Mouse (Mus musculus): ENCODE measurements at regions not wholly inside any gene's neighbourhood (a gene's known extent, or its start where the extent isn't known, plus 50 kb on each side); places are given as distances from the start of the nearest gene placed in this dataset.

DNA sequence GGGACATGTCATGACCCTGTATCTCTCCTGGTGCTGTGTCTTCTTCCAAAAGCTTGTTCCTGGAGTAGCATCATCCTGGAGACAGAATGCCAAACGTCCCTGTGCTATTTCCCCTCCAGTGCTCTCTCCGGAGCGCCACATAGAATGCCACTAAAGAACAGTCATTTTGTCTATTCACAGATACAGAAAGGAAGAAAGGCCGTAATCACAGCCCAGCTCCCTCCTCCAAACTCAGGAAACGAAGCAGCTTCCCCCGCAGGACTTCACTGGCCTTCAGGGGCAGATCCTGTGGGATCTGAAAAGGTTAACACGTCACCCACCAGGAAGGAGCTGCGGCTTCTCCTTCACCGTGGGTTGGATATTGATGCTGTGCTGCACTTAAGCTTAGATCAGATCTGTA lies 140.7 kb downstream of the Usp46 start:
- no peak for DNase-seq (ENCODE audit: low read depth, low spot score)

DNA sequence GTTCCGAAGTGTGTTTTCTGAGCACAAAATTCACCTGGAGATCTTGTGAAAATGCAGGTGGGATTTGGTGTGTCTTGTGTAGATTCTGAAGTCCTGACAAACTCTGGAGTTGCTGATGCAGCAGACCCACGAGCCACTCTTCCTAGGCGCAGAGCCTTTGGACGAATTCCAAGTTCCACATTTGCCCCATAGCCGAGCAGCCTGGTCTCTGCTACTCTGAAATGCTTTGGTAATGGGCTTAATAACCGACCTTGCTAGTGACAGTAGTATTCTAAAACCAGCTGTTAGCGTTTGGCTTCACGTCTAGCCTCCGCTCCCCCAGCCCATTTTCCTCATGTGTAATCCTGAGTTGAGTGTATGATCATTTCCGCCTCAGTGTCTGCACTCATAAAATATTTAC lies 139.5 kb downstream of the Usp46 start:
- no peak for DNase-seq (ENCODE audit: low read depth, low spot score)

DNA sequence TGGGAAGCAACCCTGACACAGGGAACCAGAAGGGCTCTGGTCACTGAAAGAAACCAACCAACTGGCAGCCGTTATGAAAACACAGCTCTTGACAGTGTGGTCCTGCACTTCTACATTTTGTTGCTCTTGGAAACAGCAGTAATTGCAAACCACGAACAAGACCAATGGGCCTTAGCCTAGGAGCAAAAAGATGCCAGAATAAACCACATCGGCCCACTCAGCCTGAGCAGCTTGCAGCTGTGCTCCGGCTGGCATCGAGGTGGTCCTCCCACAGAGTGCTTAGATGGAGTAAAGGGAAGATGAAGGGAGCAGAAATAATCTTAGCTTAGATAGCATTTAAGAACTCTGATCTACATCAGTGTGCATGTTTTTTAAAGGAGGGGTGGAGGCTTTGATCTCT lies 138.0 kb downstream of the Usp46 start:
- DNase-seq (ENCODE audit: low read depth, low spot score) = no peak

DNA sequence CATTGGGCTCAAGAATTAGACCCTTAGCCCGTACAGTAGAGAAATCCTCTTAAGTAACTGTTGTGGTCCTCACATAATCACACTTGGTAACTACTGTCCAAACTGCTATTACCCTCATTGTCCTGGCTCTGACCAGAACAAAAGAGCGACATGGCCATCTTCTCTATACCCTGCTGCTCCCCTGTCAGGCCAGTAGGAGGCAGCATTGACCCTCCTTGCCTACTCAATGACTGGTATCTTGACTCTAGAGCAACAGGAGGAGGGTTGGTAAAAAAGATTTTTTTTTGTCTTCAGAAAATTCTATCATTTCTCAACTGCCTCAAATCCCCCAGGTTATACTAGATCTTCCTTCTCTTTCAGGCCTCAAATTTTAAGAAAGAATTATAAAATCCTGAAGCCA lies 130.4 kb downstream of the Usp46 start:
- peak; percentile 77 for DNase-seq (ENCODE audit: low read depth, low spot score)

DNA sequence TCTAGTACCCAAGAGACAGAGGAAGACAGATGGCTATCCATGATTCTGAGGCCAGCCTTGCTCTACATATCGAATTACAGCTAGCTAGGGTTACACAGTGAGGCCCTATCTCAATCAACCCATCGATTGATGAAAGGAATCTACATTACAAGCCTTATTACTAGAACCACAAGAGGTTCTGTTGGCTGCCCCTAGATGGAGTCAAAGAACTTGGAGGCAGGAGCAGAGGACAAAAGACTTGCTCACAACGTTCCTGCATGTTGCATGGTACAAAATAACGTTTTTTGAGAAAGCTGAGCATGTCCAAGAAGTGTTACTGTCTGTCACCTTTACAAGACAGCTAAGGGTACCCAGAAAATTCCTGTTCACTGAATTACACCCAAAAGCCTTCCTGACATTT lies 129.8 kb downstream of the Usp46 start:
- peak; percentile 41 for DNase-seq (ENCODE audit: low read depth, low spot score)

DNA sequence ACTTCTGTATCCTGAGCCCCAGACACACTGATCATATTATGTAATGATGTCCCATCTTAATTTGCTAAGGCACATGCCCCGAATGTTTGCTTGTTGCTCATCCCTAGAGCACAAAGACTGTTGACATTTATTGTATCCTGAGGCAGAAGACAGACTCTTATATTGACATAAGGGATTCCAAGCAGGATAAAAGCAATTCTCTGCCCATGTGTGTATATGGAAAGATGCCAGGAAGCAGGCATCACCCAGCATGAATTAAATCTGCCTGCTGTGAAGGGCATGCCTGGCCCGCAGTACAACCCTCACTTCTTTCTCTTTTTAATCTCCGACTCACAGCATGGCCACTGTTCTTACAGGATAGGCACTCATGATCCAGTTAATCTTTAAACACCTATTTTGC lies 125.3 kb downstream of the Usp46 start:
- DNase-seq (ENCODE audit: low read depth, low spot score) = no peak

DNA sequence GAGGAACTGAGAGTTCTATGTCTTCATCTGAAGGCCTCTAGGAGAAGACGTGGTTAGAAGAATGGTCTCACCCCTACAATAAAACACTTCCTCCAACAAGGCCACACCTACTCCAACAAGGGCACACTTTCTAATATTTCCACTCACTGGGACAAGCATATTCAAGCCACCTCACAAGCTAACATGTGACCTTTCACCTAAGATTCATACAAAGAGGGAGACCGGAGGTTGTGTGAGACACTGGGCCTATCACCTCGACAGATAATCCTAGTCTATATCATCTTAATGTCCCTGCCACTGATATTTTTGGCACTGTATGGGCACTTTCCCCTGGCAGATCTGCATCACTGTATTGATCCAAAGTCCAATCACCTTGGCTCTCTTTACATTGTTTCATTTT lies 122.6 kb downstream of the Usp46 start:
- peak; percentile 48 for DNase-seq (ENCODE audit: low read depth, low spot score)

DNA sequence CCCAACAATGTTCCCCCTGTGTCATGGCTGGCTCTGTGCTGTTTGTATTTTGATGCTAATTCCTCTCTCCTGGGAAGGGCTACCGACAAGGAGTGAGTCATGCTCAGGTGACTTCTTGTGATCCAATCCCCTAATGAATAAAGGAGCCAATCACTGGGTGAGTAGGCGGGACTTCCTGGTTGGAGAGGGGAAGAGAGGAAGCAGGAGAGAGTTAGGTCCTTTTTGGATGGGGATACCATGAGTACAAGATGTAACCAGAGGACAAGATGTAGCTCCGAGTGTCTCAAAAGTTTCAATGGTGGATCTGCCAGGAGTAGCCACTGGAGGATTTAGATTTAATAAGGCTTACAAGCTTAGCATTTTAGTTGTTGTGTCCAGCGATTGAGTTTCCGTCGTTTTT lies 122.1 kb downstream of the Usp46 start:
- DNase-seq (ENCODE audit: low read depth, low spot score) = peak; percentile 96

DNA sequence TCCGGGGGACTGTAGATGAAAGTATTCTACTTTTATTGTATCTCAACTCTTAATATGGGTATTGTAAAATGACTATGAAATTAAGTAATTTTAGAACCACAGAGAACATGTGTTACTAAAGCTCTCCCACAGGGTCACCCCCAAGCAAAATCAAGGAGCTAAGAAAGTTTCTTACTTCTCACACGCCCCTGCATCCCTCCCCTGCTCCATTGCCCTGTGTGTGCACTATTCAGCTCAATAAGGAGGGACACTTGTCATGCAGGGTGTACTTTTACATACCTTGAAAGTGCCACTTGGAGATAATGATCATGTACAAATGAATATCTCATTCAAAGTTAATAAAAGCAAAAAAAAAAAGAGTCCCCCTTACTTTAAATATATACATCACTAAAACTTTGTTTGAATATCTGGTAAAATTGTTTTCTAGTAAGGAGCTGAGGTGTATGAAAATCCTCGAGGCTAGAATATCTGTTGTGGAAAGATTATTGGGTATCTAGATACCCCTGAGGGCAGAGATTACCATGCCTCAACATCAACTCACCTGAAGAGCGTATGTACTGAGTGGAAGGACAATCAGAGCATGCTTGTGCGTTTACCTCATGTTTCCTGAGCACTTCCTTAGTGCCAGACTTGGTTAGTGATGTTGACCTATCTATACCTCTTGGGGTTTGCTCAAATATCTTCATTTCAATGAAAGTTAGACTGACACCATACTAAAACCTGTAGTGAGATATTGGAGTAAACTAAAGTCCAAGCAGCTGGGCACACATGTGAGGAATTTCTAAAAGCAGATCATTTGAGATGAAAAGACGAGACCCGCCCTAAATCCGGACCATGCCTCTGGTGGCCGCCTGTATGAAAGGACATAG lies 120.0 kb downstream of the Usp46 start:
- peak; percentile 72 for DNase-seq (ENCODE audit: low read depth, low spot score)
